Mouse (Mus musculus) spleen, adult 2 months (tissue): ENCODE measurements around the gene Cdyl.

Source experiments
- CTCF ChIP-seq: fragments of 200-500 bp; IDR thresholded peaks from 2 replicates; pipeline ENCODE4 v1.5.1; 2011; ENCODE audit warnings: mild to moderate bottlenecking, inconsistent platforms; ENCODE audit not compliant: insufficient read depth, insufficient read length, insufficient replicate concordance; ENCODE audit errors: extremely low read depth
- POLR2A ChIP-seq: fragments of 200-500 bp; IDR thresholded peaks from 2 replicates; pipeline ENCODE4 v1.6.1; 2011; ENCODE audit warnings: low read depth, low read length, inconsistent platforms

DNA sequence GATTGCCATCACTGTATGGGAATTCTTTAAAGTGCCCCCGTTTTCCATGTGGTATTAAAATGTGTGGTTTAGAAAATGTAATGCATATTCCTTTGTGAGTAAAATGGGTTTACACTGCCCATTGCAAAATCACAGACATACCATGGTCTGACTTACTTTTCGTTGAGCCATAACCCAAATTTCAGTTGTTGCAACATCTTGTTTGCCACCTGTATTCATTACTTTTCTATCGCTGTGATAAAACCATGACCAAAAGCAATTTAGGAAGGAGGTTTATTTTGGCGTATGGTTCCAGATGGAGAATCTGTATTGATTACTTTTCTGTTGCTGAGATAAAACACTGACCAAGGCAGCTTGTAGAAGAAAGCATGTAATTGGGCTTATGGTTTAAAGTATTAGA, 124.6 kb downstream of the Cdyl start:
- TF ChIP-seq POLR2A (no peak), CTCF (no peak)
